Mouse (Mus musculus) limb, embryonic 11.5 days (tissue): ENCODE results near the gene Il1rl2. TPM values are rescaled to one million over a fixed set of nuclear protein-coding genes. Genes with fewer than 3 reads are reported as not detected.

Experiments used
- ATAC-seq: fragments of 200-750 bp; cut with Nextera tagmentation; 2 replicates; pipeline ENCODE4 v1.8.0; 2017; ENCODE audit warnings: low read depth; ENCODE audit not compliant: insufficient number of reproducible peaks, low FRiP score, low TSS enrichment
- DNase-seq: peaks from one replicate; pipeline ENCODE4 v3.0.0-alpha.2; 2015; ENCODE audit warnings: low spot score
- H3K27ac ChIP-seq: fragments of 300-500 bp; sonication (generic); replicated peaks from 2 replicates; pipeline ENCODE4 v1.5.1; 2014; ENCODE audit warnings: low read depth, mild to moderate bottlenecking, low read length
- H3K27me3 ChIP-seq: fragments of 300-500 bp; sonication (generic); 2 replicates; pipeline ENCODE4 v1.6.1; 2014; ENCODE audit warnings: mild to moderate bottlenecking, low read length, mixed read lengths; ENCODE audit not compliant: control insufficient read depth, insufficient read depth
- H3K36me3 ChIP-seq: fragments of 300-500 bp; sonication (generic); 2 replicates; pipeline ENCODE4 v1.6.1; 2014; ENCODE audit warnings: mild to moderate bottlenecking, low read length, moderate library complexity, mixed read lengths; ENCODE audit not compliant: control insufficient read depth, insufficient read depth
- H3K4me1 ChIP-seq: fragments of 300-500 bp; sonication (generic); 2 replicates; pipeline ENCODE4 v1.6.1; 2014; ENCODE audit warnings: low read length, mixed read lengths; ENCODE audit not compliant: control insufficient read depth, insufficient read depth
- H3K4me2 ChIP-seq: fragments of 300-500 bp; sonication (generic); 2 replicates; pipeline ENCODE4 v1.6.1; 2014; ENCODE audit warnings: low read depth, mild to moderate bottlenecking, moderate library complexity; ENCODE audit not compliant: severe bottlenecking
- H3K4me3 ChIP-seq: fragments of 300-500 bp; sonication (generic); 2 replicates; pipeline ENCODE4 v1.5.1; 2014; ENCODE audit warnings: low read depth, low read length
- H3K9ac ChIP-seq: fragments of 300-500 bp; sonication (generic); 2 replicates; pipeline ENCODE4 v1.6.1; 2014; ENCODE audit warnings: mild to moderate bottlenecking, low read length
- H3K9me3 ChIP-seq: fragments of 300-500 bp; sonication (generic); 2 replicates; pipeline ENCODE4 v1.6.1; 2016; ENCODE audit warnings: low read length; ENCODE audit not compliant: control insufficient read depth
- WGBS: fragments of 180-500 bp; shearing (Covaris S2); extraction: QIAGEN DNeasy Blood & Tissue Kit; methylation state at CpG from one replicate; pipeline ENCODE4 v1.1.7; 2014; 5-methylcytosine and 5-hydroxymethylcytosine counted together
- polyA plus RNA-seq: library from polyadenylated mRNA; unstranded; fragments of >200 nt; fragmentation: Nextera tagmentation; extraction: Ambion mirVana; gene quantifications from 2 replicates; pipeline ENCODE4 v1.2.1, GENCODE M21; 2014

Gene Il1rl2
- polyA plus RNA-seq, 1 experiment from 2014 or later: 0.88 TPM

DNA sequence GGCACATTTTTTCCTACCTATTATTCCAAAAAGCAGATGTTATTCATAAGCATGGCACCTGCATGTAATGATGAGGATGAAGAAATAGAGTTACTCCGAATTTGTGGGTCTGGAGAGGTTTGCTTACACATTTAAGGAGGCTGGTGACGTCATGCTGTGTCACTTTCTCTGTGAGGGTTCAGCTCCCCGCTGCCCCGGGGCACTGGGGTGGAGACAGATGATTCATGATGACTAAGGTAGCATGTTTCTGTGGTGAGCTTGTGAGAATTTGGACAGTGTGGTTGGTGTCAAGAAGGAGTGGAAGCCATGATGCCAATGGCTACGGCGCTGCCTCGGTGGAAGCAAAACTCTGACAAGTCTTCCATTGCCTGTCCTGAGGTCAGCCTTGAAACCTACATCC lies 68.8 kb downstream of the Il1rl2 start:
- Histone ChIP-seq H3K9ac (no peak overlapping the region), H3K4me1 (no peaks in the 10 kb centered on the region), H3K36me3 (no peaks in the 10 kb centered on the region), H3K4me2 (no peak overlapping the region), H3K27me3 (no peaks in the 10 kb centered on the region), H3K9me3 (no peaks in the 10 kb centered on the region), H3K27ac (no peak overlapping the region), H3K4me3 (no peak overlapping the region)
- 85% methylated on average over 7 of the region's 7 CpGs for WGBS
- DNase-seq: no peak
- no peak for ATAC-seq

- 92% methylated on average over 6 of the region's 6 CpGs for WGBS
- Histone ChIP-seq H3K4me3 (no peak overlapping the region), H3K4me2 (no peak overlapping the region), H3K36me3 (no peaks in the 10 kb centered on the region), H3K27me3 (no peaks in the 10 kb centered on the region), H3K4me1 (no peaks in the 10 kb centered on the region), H3K27ac (no peak overlapping the region), H3K9ac (no peak overlapping the region), H3K9me3 (no peaks in the 10 kb centered on the region)
- ATAC-seq: no peak
- DNase-seq: no peak
These were observed 75.2 kb downstream of the Il1rl2 start for GRCm38 (mm10) chr1:40399639-40400038.

- Histone ChIP-seq H3K27me3 (no peaks in the 10 kb centered on the region), H3K27ac (no peak overlapping the region), H3K4me2 (no peak overlapping the region), H3K36me3 (no peaks in the 10 kb centered on the region), H3K9ac (no peak overlapping the region), H3K9me3 (no peaks in the 10 kb centered on the region), H3K4me3 (no peak overlapping the region), H3K4me1 (no peaks in the 10 kb centered on the region)
- ATAC-seq: no peak
- DNase-seq: no peak
- 82% methylated on average over 7 of the region's 7 CpGs for WGBS
These were observed 80.3 kb downstream of the Il1rl2 start for GRCm38 (mm10) chr1:40404682-40405081.

DNA sequence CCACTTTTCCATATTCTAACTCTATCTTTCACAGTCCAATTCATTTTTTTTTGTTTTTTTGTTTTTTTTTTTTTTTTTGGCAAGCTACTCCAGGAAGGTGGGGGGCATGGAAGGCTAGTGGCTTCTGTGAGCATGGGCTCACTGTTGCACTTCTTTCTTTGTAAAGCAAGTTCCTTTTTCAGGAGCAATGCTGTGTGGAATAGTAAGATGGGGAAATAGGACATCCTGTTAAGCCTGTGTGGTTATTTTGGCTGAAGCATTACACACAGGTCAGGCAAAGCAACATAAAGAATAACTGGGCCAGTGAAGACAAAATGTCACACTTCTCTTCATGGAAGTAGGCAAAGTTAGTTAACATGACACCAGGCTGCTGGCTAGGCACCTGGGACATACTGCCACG lies 85.5 kb downstream of the Il1rl2 start:
- H3K27ac ChIP-seq: no peak overlapping the region
- no peaks in the 10 kb centered on the region for H3K9me3 ChIP-seq
- WGBS: 52% methylated on average over 1 of the region's 1 CpGs
- no peak for DNase-seq
- no peak overlapping the region for H3K4me3 ChIP-seq
- no peaks in the 10 kb centered on the region for H3K27me3 ChIP-seq
- H3K9ac ChIP-seq: no peak overlapping the region
- no peaks in the 10 kb centered on the region for H3K36me3 ChIP-seq
- H3K4me2 ChIP-seq: no peak overlapping the region
- ATAC-seq: no peak
- no peaks in the 10 kb centered on the region for H3K4me1 ChIP-seq

- DNase-seq (no peak), ATAC-seq (no peak)
- H3K36me3 ChIP-seq: no peaks in the 10 kb centered on the region
- H3K9me3 ChIP-seq: no peaks in the 10 kb centered on the region
- H3K9ac ChIP-seq: no peak overlapping the region
- H3K4me1 ChIP-seq: no peaks in the 10 kb centered on the region
- no peak overlapping the region for H3K27ac ChIP-seq
- no peak overlapping the region for H3K4me3 ChIP-seq
- no peak overlapping the region for H3K4me2 ChIP-seq
- WGBS: 93% methylated on average over 1 of the region's 1 CpGs
- no peaks in the 10 kb centered on the region for H3K27me3 ChIP-seq
These were observed 88.6 kb downstream of the Il1rl2 start for GRCm38 (mm10) chr1:40413039-40413438.

DNA sequence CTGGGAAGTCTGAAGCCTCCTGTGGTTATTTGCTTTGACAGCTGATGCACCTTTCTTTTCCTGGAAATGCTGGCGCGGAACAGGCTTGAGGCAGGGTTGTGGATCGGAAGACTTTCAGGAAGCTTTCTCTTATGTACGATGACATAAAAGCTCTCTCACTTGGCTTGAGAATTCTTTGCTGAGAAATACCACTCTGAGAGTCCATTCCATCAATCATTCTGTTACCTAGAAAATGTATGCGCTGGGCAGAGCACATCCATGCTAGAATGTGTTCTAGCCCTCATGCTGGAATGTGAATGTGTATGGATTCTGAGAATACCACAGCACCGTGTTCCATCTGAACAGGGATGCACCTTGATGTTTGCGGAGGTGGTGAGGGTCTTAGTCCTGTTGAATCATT lies 89.9 kb downstream of the Il1rl2 start:
- Histone ChIP-seq H3K27ac (no peak overlapping the region), H3K36me3 (no peaks in the 10 kb centered on the region), H3K4me1 (no peaks in the 10 kb centered on the region), H3K4me2 (no peak overlapping the region), H3K9ac (no peak overlapping the region), H3K4me3 (no peak overlapping the region), H3K9me3 (no peaks in the 10 kb centered on the region), H3K27me3 (no peaks in the 10 kb centered on the region)
- DNase-seq (no peak), ATAC-seq (no peak)
- WGBS: 93% methylated on average over 7 of the region's 7 CpGs

DNA sequence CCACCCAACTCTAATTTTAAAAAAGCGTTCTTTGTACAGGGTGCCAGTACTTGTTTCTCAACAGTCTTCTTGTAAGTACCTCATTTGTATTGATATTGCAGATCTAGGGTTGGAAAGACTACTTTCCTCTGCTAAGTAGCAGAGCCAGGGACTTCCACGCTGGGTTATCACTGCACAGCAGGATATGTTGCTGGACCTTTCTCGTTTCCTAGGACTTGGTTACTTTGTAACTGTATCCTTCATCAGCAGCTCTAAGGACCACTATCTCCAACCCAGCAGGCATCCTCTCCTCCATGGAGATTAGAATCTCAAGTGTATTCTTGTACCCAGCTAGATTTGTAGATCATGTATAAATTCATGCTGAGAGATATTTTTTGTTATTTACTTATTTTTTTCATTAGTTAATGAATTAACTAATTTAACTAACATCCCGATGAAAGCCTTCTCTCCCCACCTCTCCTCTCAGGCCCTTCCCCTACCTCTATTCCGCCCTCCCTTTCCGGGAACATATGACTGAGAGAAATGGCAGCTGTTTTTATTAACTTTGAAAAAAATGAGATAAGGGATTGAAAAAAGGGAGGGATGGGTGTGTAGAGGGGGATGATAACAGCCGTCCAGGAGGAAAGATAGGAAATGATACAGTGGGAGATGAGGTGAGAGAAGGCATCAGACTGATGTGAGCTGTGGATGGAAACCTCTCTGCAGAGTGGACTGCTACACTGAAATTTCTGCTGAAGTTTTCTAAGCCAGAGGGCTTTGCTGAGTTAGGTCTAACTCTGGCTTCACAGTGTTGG lies 90.7 kb downstream of the Il1rl2 start:
- Histone ChIP-seq H3K4me3 (no peak overlapping the region), H3K9me3 (no peaks in the 10 kb centered on the region), H3K27me3 (no peaks in the 10 kb centered on the region), H3K4me1 (no peaks in the 10 kb centered on the region), H3K36me3 (no peaks in the 10 kb centered on the region), H3K27ac (no peak overlapping the region), H3K4me2 (no peak overlapping the region), H3K9ac (no peak overlapping the region)
- ATAC-seq (no peak), DNase-seq (no peak)
- 77% methylated on average over 7 of the region's 7 CpGs for WGBS

- Histone ChIP-seq H3K4me1 (no peaks in the 10 kb centered on the region), H3K36me3 (no peaks in the 10 kb centered on the region), H3K27me3 (no peaks in the 10 kb centered on the region), H3K9me3 (no peaks in the 10 kb centered on the region), H3K4me3 (no peak overlapping the region), H3K9ac (no peak overlapping the region), H3K27ac (no peak overlapping the region), H3K4me2 (no peak overlapping the region)
- DNase-seq: no peak
- ATAC-seq: no peak
- 88% methylated on average over 2 of the region's 2 CpGs for WGBS
These were observed 92.6 kb downstream of the Il1rl2 start for GRCm38 (mm10) chr1:40417034-40417433.
